Mouse (Mus musculus) ES-E14 (cell line): ENCODE results near the gene Rasgef1c. TPM values are rescaled to one million over a fixed set of nuclear protein-coding genes. Genes with fewer than 3 reads are reported as not detected.

Experiments
- DNase-seq: peaks from one replicate; pipeline ENCODE4 v3.0.0-alpha.2; 2013; ENCODE audit warnings: low read depth, low spot score
- H3K27ac ChIP-seq: 2 replicates; pipeline ENCODE4 v1.5.1; 2012; ENCODE audit warnings: low read depth, mild to moderate bottlenecking, low read length, moderate library complexity, mixed read lengths; ENCODE audit not compliant: poor library complexity, insufficient read depth, severe bottlenecking
- H3K36me3 ChIP-seq: 2 replicates; pipeline ENCODE4 v1.6.1; 2012; ENCODE audit warnings: mild to moderate bottlenecking, low read length, moderate library complexity, mixed read lengths; ENCODE audit not compliant: control insufficient read depth, poor library complexity, insufficient read depth, severe bottlenecking
- H3K4me1 ChIP-seq, 2 experiments: fragments of 150-350 bp in 1 of 2; sonication (generic) in 1 of 2; 2 replicates each; pipeline ENCODE4 v1.6.1; 2012; ENCODE audit warnings: low read length in 2 of 2, mild to moderate bottlenecking in 1 of 2, mixed read lengths in 1 of 2; ENCODE audit not compliant: control insufficient read depth in 2 of 2, insufficient read depth in 2 of 2, poor library complexity in 1 of 2
- H3K4me3 ChIP-seq, 2 experiments: fragments of 150-350 bp in 1 of 2; sonication (generic) in 1 of 2; 2 replicates each; pipeline ENCODE4 v1.5.1; 2012; ENCODE audit warnings: low read length in 2 of 2, low read depth in 1 of 2, mild to moderate bottlenecking in 1 of 2, mixed read lengths in 1 of 2; ENCODE audit not compliant: insufficient read depth in 1 of 2, poor library complexity in 1 of 2, severe bottlenecking in 1 of 2
- H3K9ac ChIP-seq: 2 replicates; pipeline ENCODE4 v1.6.1; 2012; ENCODE audit warnings: low read depth, mild to moderate bottlenecking, low read length, mixed read lengths; ENCODE audit not compliant: poor library complexity, insufficient read depth, severe bottlenecking
- H3K9me3 ChIP-seq: fragments of 150-350 bp; sonication (generic); 2 replicates; pipeline ENCODE4 v1.6.1; 2012; ENCODE audit warnings: low read depth, mild to moderate bottlenecking, low read length; ENCODE audit not compliant: control insufficient read depth, insufficient read depth
- CHD2 ChIP-seq: IDR thresholded peaks from 2 replicates; pipeline ENCODE4 v1.6.1; 2014; ENCODE audit warnings: mild to moderate bottlenecking, low read depth, low read length, inconsistent platforms
- HCFC1 ChIP-seq: IDR thresholded peaks from 2 replicates; pipeline ENCODE4 v1.6.1; 2012; ENCODE audit warnings: low read length, inconsistent platforms, borderline replicate concordance; ENCODE audit not compliant: insufficient read depth
- MAFK ChIP-seq: IDR thresholded peaks from 2 replicates; pipeline ENCODE4 v1.6.1; 2014; ENCODE audit warnings: mild to moderate bottlenecking, low read depth, low read length, inconsistent platforms; ENCODE audit not compliant: insufficient read depth
- ZC3H11A ChIP-seq: IDR thresholded peaks from 2 replicates; pipeline ENCODE4 v1.6.1; 2012; ENCODE audit warnings: low read depth, mild to moderate bottlenecking, inconsistent platforms, low read length, borderline replicate concordance
- ZNF384 ChIP-seq: IDR thresholded peaks from 2 replicates; pipeline ENCODE4 v1.6.1; 2012; ENCODE audit warnings: low read depth, low read length, inconsistent platforms
- in situ Hi-C, 2 experiments: fragments of 600-800 bp; cut with MboI; formaldehyde crosslinking; loops; one replicate each; pipeline ENCODE4 v1.15.1; 2025; ENCODE audit warnings: low sequenced_read_pairs in 2 of 2, inconsistent platforms in 1 of 2; ENCODE audit not compliant: unreplicated experiment in 2 of 2
- total RNA-seq: library from RNA; depleted of rRNA; stranded (reverse); fragments of 300-350 nt; gene quantifications from 2 replicates; pipeline ENCODE4 v1.2.3, GENCODE M21; 2012

Gene Rasgef1c
- total RNA-seq, 1 experiment, result 0.76 TPM

DNA sequence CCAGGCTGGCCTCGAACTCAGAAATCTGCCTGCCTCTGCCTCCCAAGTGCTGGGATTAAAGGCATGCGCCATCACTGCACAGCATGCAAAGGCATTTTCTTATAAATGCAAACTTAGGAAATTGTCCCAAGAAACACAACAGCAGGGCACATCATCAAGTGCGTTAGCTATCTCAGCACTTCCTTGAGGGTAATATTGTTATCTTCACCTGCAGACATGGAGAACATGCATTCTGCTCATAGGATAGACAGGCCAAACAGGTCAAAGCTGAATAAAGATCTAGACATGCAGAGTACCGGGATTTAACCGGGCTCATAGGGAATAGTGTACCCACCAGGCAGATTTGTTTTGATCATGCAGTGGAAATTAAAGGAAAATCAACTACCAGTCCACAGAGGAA lies 9.6 kb upstream of the Rasgef1c start:
- no peak overlapping the region for H3K27ac ChIP-seq
- in situ Hi-C loops, result no loop called here

GRCm38 (mm10) chr11:49893806-49894205 lies 7.8 kb upstream of the Rasgef1c start:
- no peaks in the 10 kb centered on the region for H3K9me3 ChIP-seq
- H3K4me3 ChIP-seq, result no peak overlapping the region
- no peak for DNase-seq
- in situ Hi-C loops, result no loop called here
- H3K4me1 ChIP-seq, result no peaks in the 10 kb centered on the region
- H3K27ac ChIP-seq, result no peak overlapping the region
- H3K9ac ChIP-seq, result no peak overlapping the region
- no peak for TF ChIP-seq ZNF384
- no peak for TF ChIP-seq MAFK
- TF ChIP-seq ZC3H11A, result no peak
- TF ChIP-seq HCFC1, result no peak
- no peak for TF ChIP-seq CHD2
- H3K36me3 ChIP-seq, result no peaks in the 10 kb centered on the region

More for the DNA sequence above, 9.6 kb upstream of the Rasgef1c start:
- no peak for DNase-seq
- TF ChIP-seq ZC3H11A (no peak), ZNF384 (no peak), CHD2 (no peak), MAFK (no peak), HCFC1 (no peak)
- Histone ChIP-seq H3K9me3 (no peaks in the 10 kb centered on the region), H3K4me1 (no peaks in the 10 kb centered on the region), H3K36me3 (peaks cover 3% of the 10 kb centered on the region; the same call in 1 of the 2 replicates), H3K4me3 (no peak overlapping the region), H3K9ac (no peak overlapping the region)

DNA sequence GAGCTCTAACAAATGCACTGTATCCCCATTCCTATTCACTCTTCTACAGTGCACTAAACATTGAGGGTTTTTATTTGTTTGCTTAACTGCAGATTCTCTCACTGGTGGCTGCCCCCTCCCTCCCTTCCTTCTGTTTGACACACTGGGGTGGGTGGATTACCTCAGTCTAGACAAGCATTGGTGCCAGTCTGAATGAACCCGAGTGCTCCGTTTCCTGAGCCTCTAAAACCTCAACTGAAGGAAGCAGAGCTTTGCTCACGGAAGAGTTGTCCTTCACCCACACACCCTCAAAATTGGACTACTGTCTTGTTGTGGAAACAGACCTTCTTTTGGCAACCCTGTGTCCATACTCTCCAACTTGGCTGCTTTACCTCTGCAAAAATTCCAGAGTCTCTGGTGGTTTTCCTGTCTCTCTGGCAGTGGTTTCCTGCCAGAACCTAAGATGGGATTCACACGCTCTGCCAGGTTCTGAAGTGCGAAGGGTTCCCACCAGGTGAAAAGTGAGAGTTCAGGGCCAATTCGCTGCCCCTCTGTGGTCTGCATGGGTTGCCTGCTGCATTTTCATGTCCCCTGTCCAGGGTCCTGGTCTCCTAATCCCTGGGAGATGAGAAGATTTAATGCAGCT lies 5.6 kb upstream of the Rasgef1c start:
- no peaks in the 10 kb centered on the region for H3K9me3 ChIP-seq
- no peak for DNase-seq
- H3K36me3 ChIP-seq, result no peaks in the 10 kb centered on the region
- in situ Hi-C loops, result no loop called here
- H3K4me1 ChIP-seq, result no peaks in the 10 kb centered on the region
- no peak overlapping the region for H3K4me3 ChIP-seq
- no peak for TF ChIP-seq CHD2
- no peak for TF ChIP-seq HCFC1
- no peak for TF ChIP-seq MAFK
- no peak for TF ChIP-seq ZNF384
- TF ChIP-seq ZC3H11A, result no peak
- no peak overlapping the region for H3K9ac ChIP-seq
- H3K27ac ChIP-seq, result no peak overlapping the region

DNA sequence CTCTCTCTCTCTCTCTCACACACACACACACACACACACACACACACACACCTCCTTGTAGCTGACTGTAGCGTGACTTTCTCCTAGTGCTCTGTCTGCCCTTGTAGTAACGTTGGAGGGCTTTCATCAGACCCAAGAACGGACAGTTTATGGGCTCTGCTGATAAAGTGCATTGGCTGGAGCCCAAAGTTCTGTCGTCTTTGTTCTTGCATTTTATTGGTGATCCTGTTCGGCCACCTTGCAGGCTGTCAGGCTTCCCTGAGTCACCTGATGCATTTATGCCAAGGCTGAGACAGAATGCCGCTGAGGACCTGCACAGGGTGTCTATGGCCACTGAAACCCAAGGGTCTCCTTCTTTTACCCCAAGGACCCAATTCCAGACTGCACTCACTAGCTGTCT lies 1.6 kb upstream of the Rasgef1c start:
- Histone ChIP-seq H3K36me3 (no peaks in the 10 kb centered on the region), H3K4me3 (no peak overlapping the region), H3K9me3 (no peaks in the 10 kb centered on the region), H3K4me1 (0 out of 4 replicates have a peak, but pooled peaks cover 0 to 2% of the 10 kb centered on the region in 2 experiments), H3K9ac (no peak overlapping the region), H3K27ac (no peak overlapping the region)
- no peak for TF ChIP-seq ZNF384
- no peak for TF ChIP-seq MAFK
- TF ChIP-seq ZC3H11A, result no peak
- no peak for TF ChIP-seq HCFC1
- TF ChIP-seq CHD2, result no peak
- in situ Hi-C loops, result no loop called here
- DNase-seq, result no peak
